Mouse (Mus musculus) activated CD4-positive, CD25-positive, alpha-beta regulatory T cell, adult 4 months (primary cell): ENCODE data around the gene Cars2. TPM values are rescaled to one million over a fixed set of nuclear protein-coding genes. Genes with fewer than 3 reads are reported as not detected.
"Not testable (repeated sequence)": the region's sequence is repeated elsewhere in the genome, so short reads cannot be mapped to it uniquely, and the experiment has no call there.

Source experiments
- ATAC-seq: one replicate; pipeline ENCODE4 v1.8.0; 2017
- polyA plus RNA-seq, 2 experiments: library from polyadenylated mRNA; unstranded; fragments of 100-300 nt; shearing (Covaris generic); gene quantifications; one replicate each; pipeline ENCODE4 v1.2.1; 2017

The Cars2 gene
- polyA plus RNA-seq, 2 experiments from 2014 or later = 11.2 to 15.7 TPM

- ATAC-seq = no peak
Measured at GRCm38 (mm10) chr8:11470694-11471093, 79.9 kb downstream of the Cars2 start.

- no peak for ATAC-seq
Measured at GRCm38 (mm10) chr8:11469095-11469494, 81.5 kb downstream of the Cars2 start.

- ATAC-seq = not testable (repeated sequence)
Measured at GRCm38 (mm10) chr8:11466528-11466927, 84.1 kb downstream of the Cars2 start.

GRCm38 (mm10) chr8:11465619-11466018, 85.0 kb downstream of the Cars2 start:
- no peak for ATAC-seq

GRCm38 (mm10) chr8:11464707-11464964, 85.9 kb downstream of the Cars2 start:
- no peak for ATAC-seq

Other genes with a start within 250 kb of the Cars2 start
- not detected for gene Col4a2, start 238.0 kb downstream of the Cars2 start, polyA plus RNA-seq
- not detected for gene Col4a1, start 238.0 kb downstream of the Cars2 start, polyA plus RNA-seq
- gene Rab20, start 72.1 kb downstream of the Cars2 start, polyA plus RNA-seq = 1 to 10 TPM; 7.8 to 8.7 TPM
- 10 to 100 TPM; 46.7 to 61.4 TPM for gene Naxd, start 53.3 kb downstream of the Cars2 start, polyA plus RNA-seq
- 10 to 100 TPM; 59.6 to 65.6 TPM for gene Ing1, start 4.8 kb upstream of the Cars2 start, polyA plus RNA-seq
- 10 to 100 TPM; 51.8 to 54.2 TPM for gene Ankrd10, start 85.0 kb upstream of the Cars2 start, polyA plus RNA-seq
- gene 1700016D06Rik, start 150.3 kb upstream of the Cars2 start, polyA plus RNA-seq = under 1 TPM in 1 of 2 experiments, not detected in 1; 0.52 TPM
- 10 to 100 TPM; 23.7 to 26.7 TPM for gene Arhgef7, start 176.9 kb upstream of the Cars2 start, polyA plus RNA-seq